Mouse (Mus musculus): ENCODE results near the gene Plekhs1.

Gene Plekhs1

DNA sequence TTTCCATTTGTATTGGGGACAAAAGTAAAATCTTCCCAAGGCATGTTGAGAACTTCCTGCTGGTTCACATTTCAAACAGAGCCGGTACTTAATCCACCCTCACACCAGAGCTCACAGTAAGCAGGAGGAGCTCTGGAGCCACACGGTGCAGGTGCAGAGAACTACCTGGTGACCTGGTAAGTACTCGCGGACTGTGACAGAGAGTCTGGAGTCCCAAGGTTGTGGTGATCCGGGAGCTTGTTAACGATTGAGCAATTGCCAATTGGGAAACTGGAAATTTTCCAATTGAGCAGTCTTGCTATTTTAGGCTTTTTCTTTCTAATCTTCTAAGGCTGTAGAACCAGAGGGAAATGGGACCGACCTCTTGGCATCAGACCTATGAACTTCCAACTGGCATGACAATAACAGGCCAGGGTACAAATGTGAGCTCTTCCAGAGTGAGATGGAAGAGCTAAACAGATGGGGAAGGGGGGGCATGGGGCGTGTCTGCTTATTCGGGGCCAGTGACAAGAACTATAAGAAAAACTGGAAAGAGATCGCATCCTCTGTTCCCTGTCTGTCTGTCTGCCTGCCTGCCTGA, at the start of gene Plekhs1:
Plekhs1 (plus strand) TSS at position 119 of the 580 bp plus-strand sequence.
- no peak for DNase-seq (ENCODE audit: low spot score)

DNA sequence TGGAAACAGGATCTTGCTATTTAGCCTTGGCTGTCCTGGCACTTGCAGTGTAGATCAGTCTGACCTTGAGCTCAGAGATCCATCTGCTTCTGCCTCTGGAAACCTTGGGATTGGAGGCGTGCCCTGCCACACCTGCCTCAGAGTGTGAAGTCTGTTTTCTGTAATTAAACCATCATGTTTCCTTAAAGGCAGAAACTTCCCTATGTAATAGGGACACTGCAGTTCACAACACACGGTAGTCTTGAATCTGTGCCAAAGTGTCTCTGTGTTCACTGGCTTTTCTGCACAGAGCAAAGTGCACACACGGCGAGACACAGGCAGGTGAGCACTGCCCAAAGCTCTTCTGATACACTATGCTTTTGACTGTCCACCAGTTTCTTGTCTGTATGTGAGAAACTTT, 43.0 kb upstream of the Plekhs1 start:
- no peak for DNase-seq (ENCODE audit: low spot score)

DNA sequence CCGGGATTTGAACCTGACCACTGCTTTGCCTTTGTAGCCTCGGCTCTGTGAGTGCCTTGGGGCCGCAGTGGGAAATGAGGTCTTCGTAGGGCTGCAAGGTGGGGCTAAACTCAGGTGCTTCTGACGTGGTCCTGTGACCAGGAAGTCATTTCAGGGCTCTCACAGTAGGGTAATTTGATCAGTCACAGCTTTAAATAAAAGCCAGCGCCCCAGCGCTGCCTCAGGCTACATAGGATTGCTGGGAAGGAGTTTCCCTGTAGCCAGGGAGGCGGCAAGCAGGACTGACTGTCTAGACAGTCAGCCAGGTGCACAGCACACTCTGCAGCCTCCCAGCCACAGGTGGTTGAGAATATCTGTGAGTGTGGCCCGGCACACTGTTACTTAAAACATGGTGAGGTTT, 42.0 kb upstream of the Plekhs1 start:
- no peak for DNase-seq (ENCODE audit: low spot score)

DNA sequence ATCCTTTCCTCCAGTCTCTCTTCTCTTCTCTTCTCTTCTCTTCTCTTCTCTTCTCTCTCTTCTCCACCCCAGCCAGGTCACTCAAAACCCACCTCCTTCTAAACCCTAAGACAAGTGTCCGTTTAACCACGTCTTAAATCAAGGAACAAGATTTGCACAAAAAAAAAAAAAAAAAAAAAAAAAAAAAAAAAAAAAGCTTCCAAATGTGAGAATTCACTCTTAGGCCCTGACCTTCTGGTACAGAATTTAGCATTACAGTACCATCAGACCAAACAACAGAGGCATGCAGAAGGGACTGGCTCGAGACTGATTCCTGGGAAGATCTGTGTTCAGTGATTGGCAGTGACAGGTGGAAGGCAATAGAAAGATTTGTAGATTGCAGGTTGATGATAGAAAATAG, 41.1 kb upstream of the Plekhs1 start:
- no peak for DNase-seq (ENCODE audit: low spot score)

DNA sequence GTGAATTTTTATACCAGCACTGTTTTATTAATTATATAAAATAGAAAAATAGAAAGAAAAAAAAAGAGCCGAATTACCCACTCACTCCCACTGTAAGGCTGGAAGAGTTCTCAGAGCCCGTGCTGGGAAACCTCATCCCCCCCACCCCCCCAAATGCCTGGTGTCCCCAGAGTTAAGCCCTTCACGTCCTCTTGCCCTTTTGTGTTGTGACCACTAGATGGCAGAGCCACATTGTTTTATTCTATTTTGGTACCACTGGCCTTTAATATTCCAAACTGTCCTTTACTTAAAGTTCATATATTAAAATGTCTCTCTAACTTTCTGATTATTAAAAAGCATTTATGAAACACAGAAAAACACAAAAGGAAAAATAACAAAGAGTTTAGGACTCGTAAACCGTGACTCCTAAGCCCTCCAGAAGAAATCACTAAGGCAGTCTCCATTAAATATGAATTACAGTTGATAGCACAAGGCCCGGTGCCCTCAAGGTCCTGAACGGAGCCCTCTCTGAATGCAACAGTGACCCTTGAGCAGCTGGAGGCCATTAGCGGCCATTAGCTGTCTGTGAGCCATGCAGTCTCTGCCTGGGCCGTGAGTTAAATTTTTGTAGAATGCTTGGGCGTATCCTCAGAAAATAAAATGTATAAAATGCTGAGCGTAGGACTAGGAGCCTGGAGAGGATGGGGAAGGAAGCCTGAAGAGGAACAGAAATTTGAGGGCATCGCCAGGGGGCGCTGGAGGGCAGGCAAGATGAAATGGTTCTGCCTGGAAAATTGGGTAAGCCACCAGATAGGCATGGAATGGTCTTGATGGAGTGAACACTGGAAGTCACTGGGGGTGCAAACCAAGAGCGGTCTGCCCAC, 38.7 kb upstream of the Plekhs1 start:
- DNase-seq (ENCODE audit: low spot score), result peak; percentile 78

DNA sequence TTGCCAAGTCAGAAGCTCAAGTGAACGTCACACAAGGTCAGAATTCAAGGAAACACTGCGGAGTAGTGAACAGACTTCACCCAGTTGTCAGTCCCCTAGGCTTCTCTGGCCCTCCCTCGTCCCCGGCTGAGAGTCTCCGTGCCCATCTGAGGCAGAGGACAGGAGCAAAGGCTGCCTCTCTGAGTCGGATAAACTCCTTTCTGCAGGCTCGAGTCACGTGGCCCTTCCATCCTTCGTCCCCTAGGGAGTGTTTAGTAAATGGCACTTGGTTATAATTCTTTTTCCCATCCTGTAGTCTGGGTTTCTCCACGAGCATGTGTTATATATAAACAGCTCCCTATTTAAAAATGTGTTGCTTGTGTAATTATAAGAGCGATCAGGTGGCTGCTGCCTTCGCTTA, 38.1 kb upstream of the Plekhs1 start:
- DNase-seq (ENCODE audit: low spot score), result no peak

DNA sequence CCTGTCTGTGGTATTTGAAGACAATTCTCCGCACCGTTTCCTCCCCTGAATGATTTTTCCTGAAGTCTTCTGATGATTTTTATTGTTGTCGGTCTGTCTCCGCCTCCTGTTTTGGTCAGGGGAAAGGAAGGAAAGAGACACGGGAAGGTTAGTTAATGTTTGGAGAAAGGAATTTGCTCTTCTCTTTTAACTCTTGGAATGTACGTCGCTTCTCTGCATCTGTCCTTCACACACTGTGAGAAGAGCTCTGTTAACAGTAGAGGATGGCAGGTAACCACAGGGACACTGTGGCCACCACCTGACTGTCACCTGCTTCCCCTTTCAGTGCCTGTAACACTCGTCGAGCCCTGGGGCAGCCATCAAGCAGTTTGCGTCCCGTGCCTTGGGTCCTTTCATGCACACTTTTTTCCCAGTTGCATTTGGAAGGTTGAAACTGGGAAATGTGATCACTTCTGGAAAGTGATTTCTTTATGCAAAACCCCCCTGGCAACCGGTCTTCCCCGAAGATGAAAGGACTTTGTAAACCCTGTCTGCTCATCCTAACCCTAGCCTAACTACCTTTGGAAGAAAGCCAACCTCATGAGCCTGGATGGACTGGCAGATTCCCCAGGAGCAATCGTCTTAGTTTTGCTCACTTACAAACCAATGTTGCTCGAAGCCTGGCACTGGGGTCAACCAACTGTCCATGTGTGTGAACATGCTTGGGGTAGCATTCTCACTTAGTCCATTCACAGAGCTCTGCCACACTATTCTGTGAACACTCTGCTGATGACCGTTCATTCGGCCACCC, 36.6 kb upstream of the Plekhs1 start:
- no peak for DNase-seq (ENCODE audit: low spot score)

DNA sequence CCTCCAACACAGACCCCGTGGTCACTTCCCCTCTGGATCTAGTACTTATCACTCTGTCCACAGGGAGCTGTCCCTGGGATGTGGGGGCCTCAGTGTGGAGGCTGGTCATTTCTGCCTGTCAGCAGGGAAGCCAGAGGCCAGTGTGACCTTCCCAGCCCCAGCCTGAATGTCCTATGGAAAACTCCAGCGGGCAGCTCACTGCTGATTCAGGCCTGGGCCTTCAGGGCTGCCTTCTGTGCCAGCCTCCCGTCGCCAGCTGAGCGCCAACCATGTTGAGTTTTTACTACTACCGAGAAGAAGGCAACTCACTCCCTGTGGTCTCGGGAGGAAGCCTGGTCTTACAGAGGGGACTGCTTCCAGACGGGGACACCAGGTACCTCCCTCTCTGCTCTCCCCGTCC, 35.9 kb upstream of the Plekhs1 start:
- no peak for DNase-seq (ENCODE audit: low spot score)

DNA sequence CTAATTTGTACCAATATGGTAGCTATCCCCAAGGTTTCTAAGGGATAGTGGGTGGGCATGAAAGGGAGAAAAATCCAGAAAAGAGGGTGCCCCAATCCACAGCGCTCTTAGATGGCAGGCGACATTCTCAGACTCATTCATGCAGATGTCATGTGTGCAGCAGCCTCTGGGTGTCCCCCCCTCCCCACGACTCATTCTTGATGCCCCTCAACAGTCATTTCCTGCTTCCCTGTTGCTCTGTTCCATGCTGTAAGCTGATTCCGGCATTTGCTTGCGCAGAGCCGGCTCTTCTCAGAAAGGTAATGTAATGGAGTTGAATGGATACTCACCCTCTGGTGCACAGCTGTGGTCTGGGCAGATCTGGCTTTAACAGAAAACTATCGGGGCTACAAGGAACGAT, 31.1 kb upstream of the Plekhs1 start:
- no peak for DNase-seq (ENCODE audit: low spot score)

DNA sequence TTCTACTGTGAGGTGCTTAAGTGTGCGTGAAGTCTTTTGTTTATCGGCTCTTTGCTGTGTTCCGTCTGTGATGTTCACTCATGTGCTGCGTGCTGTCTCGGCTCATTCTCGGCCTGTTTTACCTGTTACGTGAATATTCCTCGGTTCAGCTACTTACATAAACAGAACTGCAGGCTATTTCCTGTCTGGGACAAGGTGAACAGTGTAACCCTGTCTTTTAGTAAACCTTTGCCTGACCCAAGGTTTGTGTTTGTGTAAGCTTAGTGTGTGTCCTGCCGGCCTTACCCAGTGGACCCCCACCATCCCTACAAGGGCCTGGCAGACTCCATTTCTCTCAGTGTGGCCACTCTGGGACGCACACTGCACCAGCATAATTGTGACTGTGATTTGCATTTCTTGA, 28.7 kb upstream of the Plekhs1 start:
- DNase-seq (ENCODE audit: low spot score), result no peak

DNA sequence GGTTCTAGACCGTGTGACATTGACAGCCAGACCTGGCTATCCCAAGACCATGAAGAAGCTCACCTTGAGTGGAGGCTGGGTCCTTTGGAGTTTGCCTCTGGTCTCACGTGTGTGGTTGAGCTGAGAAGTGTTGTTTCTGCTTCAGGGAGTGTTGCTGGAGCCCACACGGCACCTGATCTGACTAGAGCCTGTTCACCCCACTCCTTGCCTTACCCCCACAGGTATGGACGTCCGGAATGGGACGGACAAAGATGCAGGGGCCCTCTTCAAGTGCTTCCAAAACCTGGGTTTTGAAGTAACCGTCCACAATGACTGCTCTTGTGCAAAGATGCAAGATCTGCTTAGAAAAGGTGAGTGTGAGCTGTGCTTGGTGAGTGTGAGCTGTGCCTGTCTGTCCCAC, 27.9 kb upstream of the Plekhs1 start:
- DNase-seq (ENCODE audit: low spot score), result no peak

DNA sequence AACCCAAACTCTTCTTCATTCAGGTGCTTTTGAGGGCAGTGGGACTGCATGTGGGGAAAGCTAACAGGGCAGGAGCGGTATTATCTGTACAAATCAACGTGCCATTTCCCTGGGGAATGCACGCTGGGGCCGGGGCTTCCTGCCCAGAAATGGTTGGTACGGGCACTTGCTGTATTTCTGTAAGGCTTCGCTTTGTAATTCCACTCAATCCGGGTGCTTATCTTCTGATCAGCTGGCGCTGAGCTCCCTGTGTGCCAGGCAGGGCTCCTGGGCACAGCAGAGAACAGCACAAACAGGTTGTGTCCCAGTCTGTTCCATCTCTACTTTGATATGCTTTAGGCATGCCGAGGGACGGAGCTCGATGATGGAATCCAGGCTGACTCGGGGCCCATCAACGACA, 25.1 kb upstream of the Plekhs1 start:
- no peak for DNase-seq (ENCODE audit: low spot score)

DNA sequence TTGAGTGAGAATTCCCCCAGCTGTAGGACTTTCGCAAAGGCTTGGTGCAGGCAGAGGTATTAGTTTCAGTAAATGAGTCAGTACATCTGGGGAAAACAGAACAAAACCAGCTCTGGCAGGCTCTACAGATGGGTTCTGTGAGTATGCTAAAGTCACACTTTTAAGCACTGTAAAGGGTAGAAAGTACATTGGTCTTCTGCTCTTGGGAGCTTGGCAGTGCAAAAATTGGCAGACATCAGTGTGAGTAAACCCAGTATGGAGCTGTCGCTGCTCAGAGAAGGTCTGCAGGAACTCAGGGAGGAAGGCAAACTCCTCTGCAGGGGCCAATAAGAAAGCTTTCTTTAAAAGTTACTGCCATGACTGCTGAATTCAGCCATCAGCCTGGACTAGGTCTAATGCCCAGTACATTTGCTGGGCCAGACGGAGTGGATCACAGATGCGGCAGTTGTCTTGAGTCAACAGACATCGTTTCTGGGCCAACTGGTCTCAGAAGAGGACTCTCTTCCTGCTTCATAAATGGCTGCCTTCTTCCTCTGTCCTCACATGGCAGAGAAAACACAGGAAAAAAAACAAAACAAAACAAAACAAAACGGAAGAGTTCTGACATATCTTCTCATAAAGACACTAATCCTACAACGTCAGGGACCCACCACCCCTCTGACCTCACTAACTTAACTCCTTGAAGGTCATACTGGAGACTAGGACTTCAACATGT, 22.9 kb upstream of the Plekhs1 start:
- no peak for DNase-seq (ENCODE audit: low spot score)

DNA sequence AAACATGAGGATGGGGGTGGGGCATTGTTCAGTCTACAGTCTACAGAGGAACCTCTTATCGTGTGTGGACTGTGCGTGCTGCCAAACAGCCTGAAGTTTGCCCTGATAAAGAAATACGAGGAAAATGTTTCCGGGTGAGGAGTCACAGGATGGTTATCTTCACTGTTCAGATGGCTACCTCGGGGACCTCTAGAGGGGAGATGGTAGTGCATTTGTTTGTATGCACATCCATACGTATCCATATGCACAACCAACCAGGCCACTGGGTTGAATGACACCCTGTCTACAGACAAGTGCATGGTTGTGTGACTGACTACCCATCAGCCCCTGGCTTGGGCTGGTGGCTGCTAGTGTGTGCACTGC, 22.4 kb upstream of the Plekhs1 start:
- no peak for DNase-seq (ENCODE audit: low spot score)

DNA sequence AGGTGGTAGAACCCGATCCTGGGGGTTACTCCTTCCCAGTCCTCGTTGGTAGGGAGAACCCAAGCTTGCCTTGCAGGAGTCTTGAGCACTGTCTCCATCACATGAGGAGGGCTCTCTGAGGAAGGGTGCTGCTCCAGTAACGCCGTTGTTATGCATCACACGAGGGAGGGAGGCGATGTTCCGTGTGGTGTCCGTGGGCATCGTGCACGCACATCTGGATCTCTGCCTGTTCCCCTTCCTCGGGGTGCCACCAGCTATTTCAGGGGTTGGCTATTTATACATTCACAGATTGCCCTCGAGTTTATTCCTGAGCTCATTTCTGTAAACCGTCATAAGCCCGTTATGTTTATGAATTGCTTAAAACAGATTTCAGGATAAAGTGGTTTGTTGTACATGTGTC, 18.0 kb upstream of the Plekhs1 start:
- DNase-seq (ENCODE audit: low spot score), result no peak

DNA sequence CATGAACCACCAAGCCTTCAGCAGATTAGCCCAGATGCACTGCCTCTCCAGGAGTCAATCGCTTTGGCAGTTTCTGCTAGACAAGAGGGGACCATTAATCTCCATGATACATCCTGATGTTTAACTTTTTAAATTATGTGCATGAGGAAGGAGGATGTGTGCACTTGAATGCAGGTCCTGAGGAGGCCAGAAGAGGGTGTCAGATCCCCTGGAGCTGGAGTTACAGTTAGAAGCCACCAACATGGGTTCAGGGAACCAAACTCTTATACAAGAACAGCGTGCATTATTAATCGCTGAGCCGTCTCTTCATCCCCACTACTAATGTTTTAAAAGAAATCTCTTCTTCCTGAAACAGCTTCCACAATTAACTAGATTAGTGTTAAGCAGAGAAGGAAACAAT, 12.7 kb upstream of the Plekhs1 start:
- DNase-seq (ENCODE audit: low spot score), result no peak

DNA sequence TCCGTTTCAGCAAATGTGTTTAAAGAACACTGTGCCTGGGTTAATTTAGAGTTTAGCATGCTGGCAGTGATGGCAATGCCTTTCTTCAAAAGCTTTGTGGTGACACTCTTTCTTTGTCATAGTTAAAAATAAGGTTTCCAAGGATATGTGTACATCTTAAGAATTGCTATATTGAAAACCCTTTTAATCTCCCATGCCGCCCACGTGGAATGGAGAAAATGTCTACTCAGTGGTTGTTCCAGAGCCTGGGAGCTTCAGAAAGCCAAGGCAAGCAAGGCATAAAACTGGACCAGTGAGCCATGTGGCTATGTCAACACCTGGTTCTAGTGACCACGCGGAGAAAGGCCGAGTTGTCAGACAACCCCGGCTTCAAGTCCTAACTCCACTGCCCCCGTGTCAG, 11.9 kb upstream of the Plekhs1 start:
- DNase-seq (ENCODE audit: low spot score), result no peak

DNA sequence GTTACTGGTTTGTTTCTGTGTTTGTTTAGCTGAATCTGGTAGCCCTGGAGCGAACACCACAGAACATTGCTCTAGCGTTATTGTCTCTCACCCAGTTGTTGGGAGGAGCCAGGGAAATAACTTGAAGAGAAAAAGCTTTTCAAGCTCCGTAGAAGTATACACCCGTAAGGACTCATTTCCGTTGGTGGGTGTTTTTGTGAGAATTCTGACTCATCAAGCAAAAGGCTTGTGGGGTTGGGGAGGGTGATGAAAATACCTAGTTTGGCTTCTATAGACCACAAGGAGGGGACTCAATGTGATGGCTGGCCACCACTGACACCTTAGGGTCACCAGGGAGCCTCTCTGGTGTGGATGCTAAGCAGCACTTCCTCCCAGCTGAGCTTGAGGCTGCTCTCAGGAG, 10.5 kb upstream of the Plekhs1 start:
- no peak for DNase-seq (ENCODE audit: low spot score)

DNA sequence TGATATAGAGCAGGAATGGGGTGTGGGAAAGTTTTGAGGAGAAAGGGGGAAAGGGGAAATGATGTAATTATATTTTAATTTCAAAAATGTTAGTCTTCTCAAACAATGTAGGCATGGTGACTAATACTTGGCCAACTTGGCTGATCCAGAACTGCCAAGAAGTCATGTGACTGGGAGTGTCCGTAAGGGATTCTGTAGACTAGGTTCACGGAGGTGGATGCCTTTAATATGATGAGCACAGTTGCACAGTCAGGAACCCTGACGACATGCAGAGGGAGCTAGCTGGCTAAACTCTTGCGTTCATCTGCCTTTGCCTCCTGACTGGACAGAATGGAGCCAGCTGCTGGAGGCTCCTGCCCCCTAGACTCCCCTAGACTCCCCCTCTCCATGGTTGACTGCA, 9.6 kb upstream of the Plekhs1 start:
- DNase-seq (ENCODE audit: low spot score), result no peak

DNA sequence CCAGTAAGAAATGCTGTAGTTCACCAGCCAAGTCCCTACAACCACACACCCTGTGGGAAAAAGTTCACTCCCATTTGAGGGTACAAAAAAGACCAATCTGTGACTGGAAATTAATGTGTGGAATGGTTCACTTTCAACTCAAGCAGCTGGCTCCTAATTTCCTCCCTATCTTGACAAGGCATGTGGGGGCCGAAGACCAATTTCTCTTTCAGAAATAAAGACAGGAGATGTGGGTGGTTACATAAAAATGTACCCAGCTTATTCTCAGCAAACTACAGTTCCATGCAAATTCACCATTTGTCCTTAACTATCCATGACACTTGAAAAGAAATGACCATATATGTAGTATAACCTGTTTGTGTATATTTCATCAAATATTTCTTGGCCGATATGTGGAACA, 9.0 kb upstream of the Plekhs1 start:
- DNase-seq (ENCODE audit: low spot score), result no peak

DNA sequence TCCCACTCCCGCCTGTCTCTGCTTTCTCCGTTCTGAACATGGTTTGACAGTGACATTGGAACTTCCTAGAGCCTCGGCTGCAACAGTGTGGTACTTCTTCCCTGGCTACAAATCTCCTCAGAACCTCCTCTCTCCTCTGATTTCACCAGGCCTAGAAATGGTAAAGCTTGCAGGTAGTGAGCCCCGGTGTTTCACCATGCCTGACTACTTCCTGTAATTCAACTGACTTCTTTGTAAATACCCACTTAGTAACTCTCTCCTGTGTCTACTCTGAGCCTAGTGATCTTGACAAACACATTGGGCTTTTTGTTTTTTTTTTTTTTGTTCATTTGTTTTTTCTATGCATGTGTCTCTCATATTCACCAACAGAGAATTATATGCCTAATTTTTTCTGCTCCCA, 6.6 kb upstream of the Plekhs1 start:
- DNase-seq (ENCODE audit: low spot score), result no peak

DNA sequence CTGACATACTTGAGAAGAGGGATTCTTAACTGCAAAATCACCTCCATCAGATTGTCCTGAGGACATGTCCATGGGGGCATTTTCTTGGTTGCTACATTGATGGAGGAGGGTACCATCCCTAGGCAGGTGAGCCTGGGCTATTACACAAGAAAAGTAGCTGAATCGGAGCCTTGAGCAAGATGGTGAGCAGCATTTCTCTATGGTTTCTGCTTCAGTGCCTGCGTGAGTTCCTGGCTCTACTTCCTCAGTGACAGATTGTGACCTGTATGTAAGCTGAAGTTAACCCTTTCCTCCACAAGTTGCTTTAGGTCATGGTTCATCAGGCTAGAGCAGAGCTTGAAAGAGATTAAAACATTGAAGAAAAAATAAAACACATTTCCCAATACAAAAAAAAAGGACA, 6.1 kb upstream of the Plekhs1 start:
- no peak for DNase-seq (ENCODE audit: low spot score)

DNA sequence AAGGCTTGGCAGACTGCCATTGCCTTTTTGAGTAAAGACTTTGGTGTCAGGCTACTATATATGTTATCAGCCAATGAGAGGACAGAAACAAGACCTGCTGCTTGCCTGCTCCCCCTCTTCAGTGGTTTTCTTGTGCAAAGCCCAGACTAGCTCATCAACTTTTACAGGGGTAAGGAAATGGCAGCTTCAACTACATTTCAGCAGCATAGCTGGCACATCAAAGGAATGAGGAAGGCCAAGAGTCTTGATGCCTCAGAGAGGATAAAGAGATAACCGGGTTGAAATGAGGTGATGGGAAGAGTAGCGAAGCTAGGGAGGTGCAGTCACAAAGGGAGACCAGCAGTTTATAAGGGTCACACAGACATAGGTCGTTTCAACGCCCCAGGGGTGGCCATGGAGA, 3.9 kb upstream of the Plekhs1 start:
- DNase-seq (ENCODE audit: low spot score), result no peak
